ENCODE assay signal across 10 mouse cellular contexts in genomic region chr2:166678959-166679759, GRCm38 (mm10). TPM values are rescaled to one million over a fixed set of nuclear protein-coding genes. Genes with fewer than 3 reads are reported as not detected.
DNase-seq lines count a peak whose midpoint lies in the region; ATAC-seq and TF ChIP-seq lines count a peak whose summit lies in the region.
"Had no signal": no experiment of that assay in that cellular context is flagged by ENCODE, and none has a peak within 500 bp of the region (broad histone marks: within the 10 kb centered on the region; RNA-seq: fewer than 3 reads in every experiment).

No protein-coding gene starts in this region.

- no peak overlapping the region for H3K4me3 ChIP-seq in midbrain, embryonic 14.5 days (replicated peaks; ENCODE audit: low read depth, low read length)
- no peak overlapping the region for H3K4me3 ChIP-seq in liver, postnatal 0 days (ENCODE audit: low read depth, low read length)
- no peak overlapping the region for H3K4me3 ChIP-seq in kidney, embryonic 14.5 days (ENCODE audit: low read length)
- H3K4me3 ChIP-seq: liver, embryonic 15.5 days; myocyte had no signal

- H3K9ac ChIP-seq in midbrain, embryonic 14.5 days (replicated peaks; ENCODE audit: low read length), result no peak overlapping the region
- no peak overlapping the region for H3K9ac ChIP-seq in liver, postnatal 0 days (replicated peaks)
- H3K9ac ChIP-seq in kidney, embryonic 14.5 days (ENCODE audit: low read depth, low read length), result no peak overlapping the region
- H3K9ac ChIP-seq: liver, embryonic 15.5 days had no signal

- H3K4me1 ChIP-seq in midbrain, embryonic 14.5 days (ENCODE audit: control insufficient read depth, insufficient read depth, low read length), result peaks cover 42% of the 10 kb centered on the region
- peaks cover 16% of the 10 kb centered on the region for H3K4me1 ChIP-seq in liver, postnatal 0 days (ENCODE audit: insufficient read depth)
- H3K4me1 ChIP-seq in kidney, embryonic 14.5 days (ENCODE audit: control insufficient read depth, insufficient read depth, low read length), result peaks cover 12% of the 10 kb centered on the region; the same call in 1 of the 2 replicates

- no peak for TF ChIP-seq EP300 in liver, postnatal 0 days (IDR thresholded peaks at IDR 0.05; ENCODE audit: low read depth)

- 5% methylated on average over 13 of the region's 13 CpGs for WGBS in midbrain, embryonic 14.5 days
- WGBS in liver, postnatal 0 days (ENCODE audit: insufficient replicate concordance), result 71% methylated on average over 13 of the region's 13 CpGs
- 47% methylated on average over 12 of the region's 13 CpGs for WGBS in kidney, embryonic 14.5 days

- H3K9me3 ChIP-seq in midbrain, embryonic 14.5 days (ENCODE audit: control insufficient read depth, low read length), result no peaks in the 10 kb centered on the region
- H3K9me3 ChIP-seq in liver, postnatal 0 days (ENCODE audit: low read length), result no peaks in the 10 kb centered on the region
- no peaks in the 10 kb centered on the region for H3K9me3 ChIP-seq in kidney, embryonic 14.5 days (ENCODE audit: control insufficient read depth, low read length)
- H3K9me3 ChIP-seq: liver, embryonic 15.5 days had no signal

- H3K4me2 ChIP-seq in midbrain, embryonic 14.5 days (ENCODE audit: low read length), result peak overlapping the region; percentile 21
- H3K4me2 ChIP-seq in liver, postnatal 0 days (ENCODE audit: low read depth, low read length), result no peak overlapping the region
- no peak overlapping the region for H3K4me2 ChIP-seq in kidney, embryonic 14.5 days (replicated peaks; ENCODE audit: low read depth, low read length)
- H3K4me2 ChIP-seq: liver, embryonic 15.5 days had no signal

- peak; percentile 19 to 22 for DNase-seq in cerebellum, adult 18-20 months
- DNase-seq in cerebellum, postnatal 36 days, result no peak
- peak; percentile 86 for DNase-seq in embryo, embryonic 10 days (ENCODE audit: low spot score)
- peak; percentile 77 for DNase-seq in midbrain, embryonic 14.5 days
- DNase-seq in liver, postnatal 0 days, result no peak
- DNase-seq in thymus, postnatal 36 days, result no peak

- TF ChIP-seq CTCF in liver, postnatal 0 days (IDR thresholded peaks at IDR 0.05; ENCODE audit: low read depth), result no peak

- H3K27me3 ChIP-seq in midbrain, embryonic 14.5 days (ENCODE audit: control insufficient read depth, insufficient read depth, low read length), result no peaks in the 10 kb centered on the region
- H3K27me3 ChIP-seq in liver, postnatal 0 days (ENCODE audit: insufficient read depth, low read length), result no peaks in the 10 kb centered on the region
- H3K27me3 ChIP-seq in kidney, embryonic 14.5 days (ENCODE audit: control insufficient read depth, insufficient read depth, low read length), result no peaks in the 10 kb centered on the region
- H3K27me3 ChIP-seq: liver, embryonic 15.5 days had no signal

- H3K36me3 ChIP-seq in midbrain, embryonic 14.5 days (ENCODE audit: control insufficient read depth, insufficient read depth, low read length), result no peaks in the 10 kb centered on the region
- H3K36me3 ChIP-seq in liver, postnatal 0 days (replicated peaks; ENCODE audit: insufficient read depth, low read length), result no peaks in the 10 kb centered on the region
- no peaks in the 10 kb centered on the region for H3K36me3 ChIP-seq in kidney, embryonic 14.5 days (ENCODE audit: control insufficient read depth, insufficient read depth, low read length)
- H3K36me3 ChIP-seq: liver, embryonic 15.5 days had no signal

- ATAC-seq in granulocyte monocyte progenitor cell, adult 5-6 weeks (replicated peaks; ENCODE audit: poor library complexity, severe bottlenecking), result peak; percentile 11; the same call in 1 of the 2 replicates
- ATAC-seq in midbrain, embryonic 14.5 days (ENCODE audit: low FRiP score, low TSS enrichment), result peak; percentile 74
- ATAC-seq in liver, postnatal 0 days, result no peak
- ATAC-seq in kidney, embryonic 14.5 days (ENCODE audit: low FRiP score, low TSS enrichment), result no peak

- H3K27ac ChIP-seq in midbrain, embryonic 14.5 days (replicated peaks; ENCODE audit: low read depth, low read length), result peak overlapping the region; percentile 58
- no peak overlapping the region for H3K27ac ChIP-seq in liver, postnatal 0 days (ENCODE audit: low read depth)
- H3K27ac ChIP-seq in kidney, embryonic 14.5 days (ENCODE audit: low read depth, low read length), result no peak overlapping the region
- H3K27ac ChIP-seq: liver, embryonic 15.5 days had no signal

RNA-seq across cellular contexts. Expression of gene Prex1, which starts 34.5 kb away (rescaled TPM):
- 29.4 and 39.0 TPM in 2 replicates for total RNA-seq in granulocyte monocyte progenitor cell, adult 5-6 weeks (2014; fragmentation: Nextera tagmentation)
- 13.4 and 15.6 TPM in 2 replicates for total RNA-seq in granulocyte monocyte progenitor cell, adult 5-6 weeks (2017)
- 20.3 and 24.2 TPM in 2 replicates for polyA plus RNA-seq in midbrain, embryonic 14.5 days (2014; fragmentation: Nextera tagmentation; extraction: Ambion mirVana)
- polyA plus RNA-seq in liver, postnatal 0 days (2015; fragmentation: Nextera tagmentation; extraction: Ambion mirVana), result 5.4 and 6.3 TPM in 2 replicates
- 12.9 and 16.9 TPM in 2 replicates for polyA plus RNA-seq in kidney, embryonic 14.5 days (2014; fragmentation: Nextera tagmentation; extraction: Ambion mirVana)

Comparison
In these comparisons a context has a peak if more than half of its experiments do, and no peak if none do; other contexts are left out.
1. DNase-seq: peak in cerebellum, adult 18-20 months (2 of 2), embryo, embryonic 10 days (single experiment) and midbrain, embryonic 14.5 days (single experiment); none in cerebellum, postnatal 36 days (0 of 2), liver, postnatal 0 days (single experiment) and thymus, postnatal 36 days (0 of 2).
2. ATAC-seq: peak in granulocyte monocyte progenitor cell, adult 5-6 weeks (single experiment) and midbrain, embryonic 14.5 days (single experiment); none in liver, postnatal 0 days (single experiment) and kidney, embryonic 14.5 days (single experiment).